Mouse (Mus musculus) lung, adult 2 months (tissue): Measurements from ENCODE around the gene Rhod.

Experiments used
- CTCF ChIP-seq: fragments of 200-500 bp; IDR thresholded peaks from 2 replicates; pipeline ENCODE4 v1.5.1; 2011; ENCODE audit warnings: mild to moderate bottlenecking, low read length, control low read depth; ENCODE audit not compliant: insufficient read depth
- POLR2A ChIP-seq: fragments of 200-500 bp; IDR thresholded peaks from 2 replicates; pipeline ENCODE4 v1.6.1; 2011; ENCODE audit warnings: low read depth, mild to moderate bottlenecking, control low read depth, low read length, borderline replicate concordance; ENCODE audit errors: extremely low read depth

- TF ChIP-seq CTCF (no peak), POLR2A (0 out of 2 replicates have a peak, but pooled peaks have one; percentile 7)
Measured at GRCm38 (mm10) chr19:4397798-4398629, 41.2 kb downstream of the Rhod start, which contains the start of gene Kdm2a.
